Mouse (Mus musculus): ENCODE measurements at regions not wholly inside any gene's neighbourhood (a gene's known extent, or its start where the extent isn't known, plus 50 kb on each side); places are given as distances from the start of the nearest gene placed in this dataset.

GRCm38 (mm10) chr9:86103607-86104006, 261.4 kb downstream of the Tpbg start:
- TF ChIP-seq CTCF (IDR thresholded peaks at IDR 0.05; ENCODE audit: borderline replicate concordance, insufficient read depth, low read depth, low read length): no peak
- no peak for TF ChIP-seq POLR2A (IDR thresholded peaks at IDR 0.05; ENCODE audit: borderline replicate concordance, insufficient read depth, low read length)

Measured in cerebellum, adult 2 months (tissue).